Mouse (Mus musculus) gastrocnemius, postnatal 36 days (tissue): Measurements from ENCODE around the gene Slc23a4. TPM values are rescaled to one million over a fixed set of nuclear protein-coding genes. Genes with fewer than 3 reads are reported as not detected.

Experiments
- DNase-seq, 2 experiments: peaks; one replicate each; pipeline ENCODE4 v3.0.0; 2022
- intact Hi-C: fragments of 180-260 bp; cut with DNase I; formaldehyde crosslinking; loops from one replicate; pipeline ENCODE4 v1.15.1; 2025
- total RNA-seq, 2 experiments: library from RNA; stranded (reverse); gene quantifications; 2 replicates each; pipeline ENCODE4 v1.2.3; 2021

Gene Slc23a4
- total RNA-seq, 2 experiments from 2014 or later, result not detected

DNA sequence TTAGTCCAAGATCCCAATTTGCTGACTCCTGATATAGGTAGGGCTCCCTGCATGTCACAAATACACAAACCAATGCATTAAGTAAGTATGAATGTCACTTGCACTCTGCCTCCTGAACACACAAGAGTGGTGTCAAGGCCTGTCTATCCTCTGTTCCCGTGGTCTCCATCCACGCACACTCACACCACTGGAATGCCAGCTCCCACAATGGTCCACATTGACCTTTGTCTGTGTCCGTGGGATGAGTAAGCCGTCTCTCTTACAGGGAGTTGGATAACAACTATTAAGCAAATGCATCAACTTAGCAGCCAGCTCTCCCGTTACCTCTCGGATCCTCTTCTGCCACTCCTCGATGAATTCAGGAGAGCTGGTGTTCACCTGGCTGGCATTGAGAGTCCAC, 29.1 kb downstream of the Slc23a4 start:
- intact Hi-C loops, result no loop called here
- DNase-seq, result no peak

DNA sequence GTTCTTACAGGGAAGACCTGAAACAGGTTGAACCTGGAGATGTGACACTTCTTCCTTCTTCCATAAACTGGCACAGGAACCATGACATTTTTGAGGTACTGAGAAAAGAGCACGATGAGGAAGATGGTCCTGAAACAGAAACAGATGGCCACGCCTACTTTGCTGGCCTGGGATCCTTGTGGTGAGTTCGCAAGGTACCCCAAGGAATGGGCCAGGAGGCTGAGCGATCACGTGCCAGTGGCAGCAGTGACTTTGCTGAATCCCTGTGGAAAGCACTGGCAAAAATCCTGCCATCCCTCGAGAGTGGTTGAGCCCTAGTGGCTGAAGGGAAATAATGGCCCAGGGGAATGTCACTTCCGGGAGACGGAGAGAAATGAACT, 32.4 kb downstream of the Slc23a4 start:
- DNase-seq, result no peak
- intact Hi-C loops, result no loop called here

DNA sequence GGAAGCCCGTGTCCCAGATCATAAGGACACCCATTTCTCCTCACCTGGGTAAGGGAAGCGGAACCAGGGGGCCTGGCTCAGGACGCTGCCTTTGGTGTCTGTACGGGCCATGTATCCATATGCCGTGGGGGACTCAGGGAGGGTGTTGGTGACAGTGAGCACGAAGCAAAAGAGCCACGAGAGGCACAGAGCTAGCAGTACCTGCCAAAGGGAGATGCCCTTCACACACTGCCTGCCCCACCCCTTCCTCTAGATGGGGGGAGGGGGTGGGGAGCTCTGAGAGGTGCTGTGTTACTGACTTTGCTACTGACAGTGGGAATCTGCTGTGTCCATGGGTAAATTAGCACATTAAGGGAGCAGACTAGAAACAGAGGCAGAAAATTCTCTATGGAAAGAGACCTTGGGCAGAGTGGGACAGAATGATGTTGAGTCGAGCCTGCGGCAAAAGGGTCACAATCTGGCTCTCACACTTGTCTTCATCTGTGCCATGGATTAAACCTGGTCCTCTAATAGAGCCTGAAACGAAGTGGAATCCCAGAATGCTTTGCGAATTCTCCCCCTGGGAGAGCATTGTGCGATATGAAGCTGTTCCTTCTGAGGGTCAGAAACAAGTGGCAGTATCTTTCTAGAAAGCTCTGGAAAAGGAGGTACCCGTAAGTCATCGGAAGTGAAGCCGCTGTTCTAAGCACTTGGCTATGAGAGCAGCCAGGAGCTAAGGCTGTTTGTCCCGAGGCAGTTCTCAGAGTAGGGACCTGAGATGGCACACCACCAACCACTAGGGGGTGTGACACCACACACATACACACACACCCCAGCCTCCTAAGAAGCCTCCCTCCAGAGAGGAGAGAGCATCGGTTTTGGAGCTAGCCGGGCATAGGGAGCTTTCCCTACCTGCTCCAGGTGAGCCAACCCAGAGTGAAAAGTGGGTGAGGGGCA, 33.0 kb downstream of the Slc23a4 start:
- DNase-seq, result no peak
- intact Hi-C loops, result no loop called here

DNA sequence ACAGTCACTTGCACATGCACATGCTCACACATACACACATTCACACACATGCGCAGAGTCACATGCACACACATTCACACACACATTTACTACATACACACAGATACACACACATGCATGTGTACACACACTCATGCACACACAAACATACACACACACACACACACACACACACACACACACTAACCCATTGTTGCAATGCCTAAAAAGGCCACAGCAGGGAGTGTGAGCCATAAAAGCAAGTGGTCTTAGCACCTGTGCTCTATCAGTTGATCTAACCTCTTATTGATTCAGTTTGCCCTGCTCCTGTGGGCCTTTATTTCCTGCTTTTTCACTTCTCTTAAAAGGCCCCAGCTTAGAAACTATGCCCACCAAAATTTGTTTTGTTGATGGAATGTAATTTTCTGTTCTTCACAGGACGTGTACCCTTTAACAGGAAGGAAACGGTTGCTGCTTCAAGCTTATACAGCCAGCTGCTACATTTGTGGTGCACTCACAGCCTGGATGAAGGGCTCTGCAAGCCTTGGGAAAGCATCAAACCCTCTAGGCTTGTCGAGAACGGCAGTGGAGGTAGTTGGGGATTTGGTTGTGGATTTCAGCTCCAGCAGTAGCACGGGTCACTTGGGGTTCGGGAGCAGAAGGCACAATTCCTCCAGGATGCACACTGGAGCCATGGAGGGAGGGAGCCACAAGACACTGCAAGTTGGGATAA, 36.1 kb downstream of the Slc23a4 start:
- intact Hi-C loops, result no loop called here
- no peak for DNase-seq

DNA sequence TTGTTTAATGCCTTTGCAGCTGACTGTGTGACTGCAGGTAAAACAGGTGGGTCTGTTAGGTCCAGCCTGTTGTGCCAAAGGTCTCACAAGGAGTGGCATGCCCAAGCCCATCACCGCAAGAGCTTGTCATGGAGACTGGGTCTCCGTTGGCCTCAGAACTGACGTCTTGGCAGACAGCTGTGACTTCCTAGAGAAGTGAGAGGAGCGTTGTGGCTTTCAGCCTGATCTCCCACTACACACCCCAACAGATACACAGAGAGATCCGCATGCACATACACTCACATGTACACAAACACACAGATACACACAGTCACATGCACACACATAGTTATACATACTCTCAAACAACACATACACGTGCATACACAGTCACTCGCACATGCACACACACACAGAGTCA, 36.7 kb downstream of the Slc23a4 start:
- intact Hi-C loops, result no loop called here
- DNase-seq, result no peak

DNA sequence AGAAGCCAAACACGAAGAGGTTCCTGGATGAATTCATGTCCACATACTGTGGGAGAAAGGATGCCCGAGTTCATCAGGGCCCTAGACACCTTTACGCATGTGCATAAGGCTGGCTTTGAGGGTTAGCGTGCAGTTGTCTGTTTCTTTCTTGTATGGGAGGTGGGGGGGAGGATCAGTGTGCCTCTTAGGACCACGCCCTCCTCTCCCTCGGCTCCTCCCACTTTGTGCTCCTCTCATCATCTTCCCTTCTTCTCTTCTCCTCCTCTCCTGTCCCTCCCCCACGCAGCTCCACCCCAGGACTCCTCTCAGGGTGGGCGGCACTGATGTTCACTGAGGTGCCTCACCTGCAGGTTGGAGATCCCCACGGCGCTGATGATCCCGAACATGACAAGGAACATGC, 39.7 kb downstream of the Slc23a4 start:
- intact Hi-C loops, result no loop called here
- no peak for DNase-seq

DNA sequence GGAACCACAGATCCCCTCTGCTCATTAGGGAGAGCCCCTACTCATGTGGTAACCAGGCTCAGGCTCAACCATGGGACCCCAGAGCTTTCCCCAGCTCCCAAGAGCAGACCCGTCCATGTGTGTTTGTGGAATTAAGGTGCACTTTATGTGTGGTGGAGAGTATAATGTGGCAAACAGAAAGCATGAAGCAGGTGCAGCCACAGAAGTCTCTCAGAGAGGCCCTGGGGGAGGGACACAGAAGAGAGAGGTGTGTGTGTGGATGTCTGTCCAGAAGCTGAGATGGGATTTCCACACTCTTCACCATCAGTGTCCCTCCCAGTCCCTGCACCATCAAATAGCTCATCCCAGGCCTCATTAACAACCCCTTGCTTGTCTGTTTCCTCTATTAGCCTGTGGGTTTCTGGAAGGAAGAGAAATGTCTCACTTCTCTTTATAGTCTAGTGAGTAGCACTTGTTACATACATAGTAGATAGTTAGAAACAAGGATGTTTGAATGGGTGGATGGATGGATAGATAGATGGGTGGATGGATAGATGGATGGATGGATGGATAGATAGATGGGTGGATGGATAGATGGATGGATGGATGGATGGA, 41.6 kb downstream of the Slc23a4 start:
- DNase-seq, result no peak
- intact Hi-C loops, result no loop called here

DNA sequence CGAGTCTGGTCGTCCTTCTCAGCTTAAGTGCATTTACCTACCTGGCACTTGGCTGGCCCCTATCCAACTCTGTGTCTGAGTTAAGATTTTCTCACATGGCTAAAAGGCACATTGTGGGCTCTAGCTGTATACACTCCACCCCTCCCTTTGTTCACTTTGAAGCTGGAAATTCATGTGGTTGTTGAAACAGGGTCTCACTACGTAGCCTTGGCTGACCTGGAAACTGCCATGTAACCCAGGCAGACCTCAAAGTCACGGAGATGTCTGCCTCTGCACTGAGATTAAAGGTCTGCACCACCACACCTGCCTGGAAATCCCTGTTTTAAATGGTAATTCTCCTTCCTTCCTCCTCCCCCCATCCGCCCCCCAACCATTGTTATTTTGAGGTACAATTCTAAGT, 44.7 kb downstream of the Slc23a4 start:
- DNase-seq, result no peak
- intact Hi-C loops, result no loop called here

DNA sequence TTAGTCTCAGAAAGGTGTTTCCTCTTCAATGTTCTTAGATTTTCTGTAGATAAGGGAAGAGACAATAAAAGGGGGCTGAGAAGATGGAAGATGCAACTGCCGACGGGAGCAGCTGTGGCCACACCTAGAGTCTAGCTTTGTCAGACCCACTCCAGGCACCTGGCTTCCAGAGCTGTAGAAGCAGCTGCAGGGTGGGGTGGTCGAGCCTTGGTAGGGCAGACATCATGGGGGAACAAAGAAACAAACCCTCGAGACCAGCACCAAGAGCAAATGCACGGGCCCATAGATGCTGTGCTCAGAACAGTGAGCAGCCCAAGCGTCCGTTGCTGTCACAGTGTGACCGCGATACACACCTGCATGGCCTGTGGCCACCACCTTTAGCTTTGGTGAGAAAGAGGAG, 45.8 kb downstream of the Slc23a4 start:
- intact Hi-C loops, result no loop called here
- DNase-seq, result no peak

DNA sequence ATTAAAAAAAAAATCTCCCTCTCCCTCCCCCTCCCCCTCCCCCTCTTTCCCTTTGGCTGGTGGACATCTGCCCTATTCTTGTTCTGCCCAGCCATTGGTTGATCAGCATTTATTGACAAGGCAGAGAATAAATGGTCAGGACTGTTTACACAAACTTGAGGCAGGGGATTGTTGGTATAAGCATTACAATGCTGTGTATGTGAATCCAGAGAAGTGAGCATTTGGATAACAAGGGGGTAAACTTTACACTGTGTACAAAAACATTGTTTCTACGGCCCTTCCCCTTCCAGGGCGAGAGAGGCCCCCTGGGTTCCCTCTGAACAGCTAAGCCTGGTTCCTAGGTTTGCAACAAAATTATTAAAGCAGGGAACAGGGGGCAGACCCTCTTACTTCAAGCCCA, 46.7 kb downstream of the Slc23a4 start:
- DNase-seq, result no peak
- intact Hi-C loops, result no loop called here

DNA sequence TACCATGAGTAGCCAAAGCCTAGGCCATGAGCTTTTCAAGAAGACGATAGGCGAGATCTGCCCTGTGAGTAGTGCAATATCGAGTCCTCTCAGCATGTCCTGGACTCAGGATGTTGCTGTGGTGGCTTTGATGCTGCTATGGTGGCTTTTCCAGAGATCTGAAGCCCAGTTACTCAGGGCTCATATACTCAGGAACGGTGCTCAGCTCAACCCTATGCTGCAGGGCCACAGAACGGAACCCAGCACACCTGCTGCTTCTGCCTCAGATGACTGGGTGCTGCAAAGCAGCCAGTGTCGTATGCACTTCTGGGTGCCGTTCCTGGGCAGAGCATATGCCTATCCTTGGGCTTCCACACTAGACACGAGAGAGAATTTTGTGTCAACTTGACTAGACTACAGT, 48.8 kb downstream of the Slc23a4 start:
- DNase-seq, result no peak
- intact Hi-C loops, result no loop called here

DNA sequence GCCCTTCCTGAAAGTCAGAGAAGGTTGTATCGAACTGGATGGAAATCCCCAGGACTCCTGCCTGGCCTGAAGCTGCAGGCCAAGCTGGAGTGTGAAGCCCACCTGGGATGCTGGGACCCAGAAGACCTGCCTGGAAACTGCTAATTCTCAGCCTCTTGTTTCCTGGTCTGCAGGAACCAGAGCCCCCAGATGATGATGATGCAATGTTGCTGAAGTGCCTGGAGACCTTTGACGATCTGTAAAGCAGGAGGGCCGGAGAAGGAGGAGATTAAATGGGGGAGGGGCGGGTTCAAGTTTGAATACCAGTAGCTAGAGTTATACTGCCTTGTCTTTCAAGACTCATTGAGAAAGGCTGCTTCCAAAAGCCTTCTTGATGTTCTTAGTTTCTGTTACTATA, 49.3 kb downstream of the Slc23a4 start:
- intact Hi-C loops, result no loop called here

DNA sequence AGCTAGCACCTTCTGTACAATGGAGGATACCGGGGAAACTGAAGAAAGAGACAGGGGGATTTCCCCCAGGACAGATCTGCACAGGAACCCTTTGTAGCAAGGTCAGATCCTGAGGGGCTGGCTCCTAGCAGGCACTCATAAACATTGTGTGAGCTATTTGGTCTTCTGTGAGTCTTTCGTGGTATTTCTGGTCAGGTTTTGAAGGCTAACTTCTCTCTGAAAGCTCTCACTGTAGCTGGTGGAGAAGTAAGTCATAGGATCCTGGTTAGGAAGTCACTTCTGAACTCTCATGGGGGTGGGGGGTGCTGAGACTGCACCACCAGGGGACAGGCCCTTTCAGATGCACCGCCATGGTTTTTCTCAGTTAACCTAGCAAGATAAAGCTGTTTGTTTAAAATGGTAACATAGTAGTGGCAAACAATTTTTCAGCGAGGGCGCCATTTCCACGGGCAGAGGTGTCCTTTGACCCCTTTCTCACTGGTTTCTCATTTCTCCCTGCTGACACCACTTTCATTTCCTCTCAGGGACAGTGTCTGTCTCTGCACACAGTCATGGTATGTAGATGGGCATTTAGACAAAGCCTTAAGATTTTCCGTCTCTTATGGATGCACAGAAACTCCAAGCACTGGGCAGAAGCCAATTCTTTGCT, 49.8 kb downstream of the Slc23a4 start:
- intact Hi-C loops, result no loop called here
- DNase-seq, result no peak

More for the DNA sequence above, 49.3 kb downstream of the Slc23a4 start:
- DNase-seq, result no peak

DNA sequence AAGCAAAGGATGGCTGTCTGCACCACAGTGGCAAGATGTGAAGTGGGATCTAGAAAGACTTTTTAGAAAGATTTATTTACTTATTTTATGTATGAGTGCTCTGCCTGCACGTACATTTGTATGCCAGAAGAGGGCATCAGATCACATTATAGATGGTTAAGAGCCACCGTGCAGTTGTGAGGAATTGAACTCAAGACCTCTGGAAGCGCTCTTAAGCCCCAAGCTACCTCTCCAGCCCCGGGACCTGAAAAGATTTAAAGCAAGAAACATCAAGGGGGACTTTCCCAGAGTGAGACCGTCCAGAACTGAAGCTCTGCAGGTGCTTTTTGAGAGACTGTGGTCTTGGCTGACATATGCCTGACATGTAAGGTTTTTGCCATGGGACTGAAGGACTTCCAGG, 51.5 kb downstream of the Slc23a4 start:
- intact Hi-C loops, result no loop called here
- no peak for DNase-seq

DNA sequence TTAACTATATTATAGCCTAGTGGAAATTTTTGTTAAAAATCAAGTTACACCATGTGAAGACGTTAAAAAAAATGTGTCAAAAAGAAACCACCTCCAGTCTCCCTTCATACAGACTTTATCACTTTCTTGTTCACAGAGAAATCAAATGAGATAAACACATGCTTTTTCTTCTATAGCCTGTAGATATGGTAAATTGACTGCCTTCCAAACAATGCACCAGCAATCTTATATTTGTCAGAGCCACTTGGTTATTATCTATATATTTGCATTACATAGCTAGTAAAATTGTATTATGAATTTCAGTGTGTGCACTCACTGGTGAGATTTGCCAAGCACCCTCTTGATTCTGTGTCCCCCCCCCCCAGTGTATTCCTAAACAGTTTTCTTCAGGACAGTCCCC, 55.6 kb downstream of the Slc23a4 start:
- no peak for DNase-seq
- intact Hi-C loops, result no loop called here

DNA sequence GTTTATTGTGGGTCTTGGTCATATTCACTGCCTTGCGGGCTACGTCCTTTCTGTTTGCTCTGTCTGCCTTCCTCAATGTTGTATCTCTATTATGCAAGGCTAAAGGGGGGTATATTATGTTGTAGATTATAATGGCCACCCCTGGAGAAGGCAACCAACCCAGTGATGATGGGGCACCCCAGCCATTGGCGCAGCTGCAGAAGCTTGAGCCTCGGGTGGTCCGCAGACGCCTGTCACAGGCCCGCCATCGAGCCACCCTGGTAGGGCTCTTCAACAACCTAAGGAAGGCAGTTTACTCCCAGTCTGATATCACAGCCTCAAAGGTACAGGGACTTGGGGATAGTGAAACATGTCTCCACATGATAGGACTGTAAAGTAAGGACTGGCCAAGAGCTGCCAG, 60.6 kb downstream of the Slc23a4 start:
- DNase-seq, result no peak
- intact Hi-C loops, result loop anchor here (5.0 to 10.0 kb wide), 2 partner anchors 150 to 423 kb away; no protein-coding TSS in a partner anchor

DNA sequence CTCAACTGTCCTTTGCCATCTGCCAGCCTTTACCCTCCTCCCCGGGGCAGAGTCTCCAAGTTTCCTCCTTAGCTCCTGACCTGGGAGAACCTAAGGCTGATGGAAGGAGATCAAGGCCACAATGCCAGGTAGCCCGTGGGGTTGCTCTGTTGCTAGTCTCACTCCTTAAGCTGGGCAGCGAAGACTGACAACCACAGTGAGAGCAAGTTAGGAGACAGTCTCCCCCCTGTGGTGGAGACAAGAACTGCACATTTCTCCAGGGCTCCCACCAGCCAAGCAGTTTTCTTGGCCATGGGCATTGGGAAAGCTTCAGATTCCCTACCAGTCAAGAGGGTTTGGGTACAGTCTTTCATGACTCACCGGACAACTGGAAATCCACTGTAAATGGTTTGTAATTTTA, 61.0 kb downstream of the Slc23a4 start:
- intact Hi-C loops, result loop anchor here (5.0 to 10.0 kb wide), 2 partner anchors 150 to 422 kb away; no protein-coding TSS in a partner anchor
- DNase-seq, result peak; percentile 59 to 60

DNA sequence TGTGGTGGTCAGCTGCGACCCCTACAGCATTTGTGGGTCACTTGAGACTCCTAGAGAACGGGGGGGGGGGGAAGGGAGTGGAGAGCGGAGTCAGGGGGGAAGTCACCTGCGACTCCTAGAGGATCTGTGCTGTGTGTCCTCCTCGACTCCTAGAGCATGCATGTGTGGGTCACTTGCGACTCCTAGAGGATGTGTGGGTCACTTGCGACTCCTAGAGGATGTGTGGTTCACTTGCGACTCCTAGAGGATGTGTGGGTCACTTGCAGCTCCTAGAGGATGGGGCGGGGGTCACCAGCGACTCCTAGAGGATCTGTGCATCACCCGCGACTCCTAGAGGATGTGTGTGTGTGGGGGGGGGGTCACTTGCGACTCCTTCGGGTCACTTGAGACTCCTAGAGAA, 66.3 kb downstream of the Slc23a4 start:
- DNase-seq, result peak in 1 of 2 experiments; percentile 15
- intact Hi-C loops, result loop anchor here (5.0 to 10.0 kb wide), 2 partner anchors 40 to 417 kb away; no protein-coding TSS in a partner anchor

DNA sequence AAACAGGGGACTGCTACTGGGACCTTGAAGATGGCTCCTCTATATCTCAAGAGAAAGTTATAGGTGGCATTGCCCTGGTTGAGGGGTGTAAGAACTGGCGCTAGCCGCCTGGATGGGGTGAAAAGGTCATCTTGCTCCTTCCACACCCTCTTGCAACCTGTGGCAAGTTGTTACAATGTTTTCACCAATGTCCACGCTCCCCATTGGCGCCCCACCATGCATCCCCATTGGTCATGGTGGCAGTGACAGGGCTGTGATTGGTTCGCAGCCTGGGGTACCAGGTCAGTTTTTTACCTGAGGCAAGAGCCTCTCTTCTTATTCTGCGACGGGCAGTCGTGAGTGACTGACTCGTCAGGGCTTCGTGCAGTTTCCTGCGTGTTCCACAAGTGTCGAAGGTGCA, 67.6 kb downstream of the Slc23a4 start:
- intact Hi-C loops, result loop anchor here (5.0 to 10.0 kb wide), 2 partner anchors 38 to 416 kb away; no protein-coding TSS in a partner anchor
- no peak for DNase-seq

DNA sequence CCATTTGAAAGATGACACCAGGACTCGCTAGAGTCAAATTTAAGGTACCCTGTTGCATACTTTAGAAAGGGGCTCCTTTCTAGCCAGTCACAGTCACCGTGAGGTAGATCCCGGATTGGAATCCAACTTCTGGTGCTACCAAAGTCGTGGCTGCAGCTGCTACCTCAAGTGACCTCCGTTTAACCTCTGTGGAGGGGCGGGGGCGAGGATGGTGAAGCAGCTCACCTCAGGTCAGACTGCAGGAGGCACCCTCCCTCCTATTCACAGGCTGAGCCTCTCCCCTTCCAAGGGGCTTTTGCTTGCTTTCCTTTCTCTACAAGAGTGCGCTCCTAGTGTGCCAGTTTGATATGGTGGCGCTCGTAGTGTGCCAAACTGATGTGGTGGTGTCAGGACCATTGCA, 68.2 kb downstream of the Slc23a4 start, which contains the start of gene Stra8:
Stra8 (plus strand) TSS at position 208 of the 400 bp plus-strand sequence.
- DNase-seq, result no peak
- intact Hi-C loops, result loop anchor here (5.0 to 10.0 kb wide), 2 partner anchors 38 to 415 kb away; no protein-coding TSS in a partner anchor

DNA sequence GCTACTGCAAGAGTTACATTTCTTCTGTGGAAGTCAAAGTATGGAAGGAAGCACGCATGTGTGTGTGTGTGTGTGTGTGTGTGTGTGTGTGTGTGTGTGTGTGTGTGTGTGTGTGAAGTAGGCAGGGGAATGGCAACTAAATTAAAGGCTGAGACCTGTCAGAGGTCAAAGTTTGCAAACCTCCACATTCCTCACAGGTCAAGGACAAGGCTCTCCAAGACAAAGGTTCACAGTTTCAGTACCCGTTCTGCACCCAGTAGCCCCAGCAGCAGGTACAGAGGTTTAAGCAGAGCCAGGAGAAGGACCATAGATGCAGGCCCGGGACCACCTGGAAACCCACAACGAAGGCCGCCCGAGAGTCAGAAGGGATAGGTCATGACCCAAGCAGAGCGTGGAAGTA, 69.1 kb downstream of the Slc23a4 start:
- no peak for DNase-seq
- intact Hi-C loops, result no loop called here
